Mouse (Mus musculus) heart, embryonic 13.5 days (tissue): ENCODE results near the gene Ranbp3l. TPM values are rescaled to one million over a fixed set of nuclear protein-coding genes. Genes with fewer than 3 reads are reported as not detected.

Source experiments
- ATAC-seq: fragments of 200-750 bp; cut with Nextera tagmentation; 2 replicates; pipeline ENCODE4 v1.8.0; 2017; ENCODE audit warnings: moderate TSS enrichment; ENCODE audit not compliant: insufficient number of reproducible peaks, low FRiP score, low TSS enrichment; ENCODE audit errors: extremely low read depth
- H3K27ac ChIP-seq: fragments of 300-500 bp; sonication (generic); replicated peaks from 2 replicates; pipeline ENCODE4 v1.5.1; 2015; ENCODE audit warnings: moderate library complexity, mild to moderate bottlenecking, inconsistent platforms
- H3K27me3 ChIP-seq: fragments of 300-500 bp; sonication (generic); replicated peaks from 2 replicates; pipeline ENCODE4 v1.6.1; 2015; ENCODE audit warnings: mild to moderate bottlenecking, inconsistent platforms
- H3K36me3 ChIP-seq: fragments of 300-500 bp; sonication (generic); 2 replicates; pipeline ENCODE4 v1.6.1; 2015; ENCODE audit warnings: mild to moderate bottlenecking, inconsistent platforms
- H3K4me1 ChIP-seq: fragments of 300-500 bp; sonication (generic); 2 replicates; pipeline ENCODE4 v1.6.1; 2015; ENCODE audit warnings: inconsistent platforms
- H3K4me2 ChIP-seq: fragments of 300-500 bp; sonication (generic); 2 replicates; pipeline ENCODE4 v1.6.1; 2015; ENCODE audit warnings: inconsistent platforms, mild to moderate bottlenecking, moderate library complexity
- H3K4me3 ChIP-seq: fragments of 300-500 bp; sonication (generic); 2 replicates; pipeline ENCODE4 v1.5.1; 2015; ENCODE audit warnings: moderate library complexity, mild to moderate bottlenecking, inconsistent platforms
- H3K9ac ChIP-seq: fragments of 300-500 bp; sonication (generic); 2 replicates; pipeline ENCODE4 v1.6.1; 2015; ENCODE audit warnings: inconsistent platforms, mild to moderate bottlenecking, moderate library complexity
- H3K9me3 ChIP-seq: fragments of 300-500 bp; sonication (generic); 2 replicates; pipeline ENCODE4 v1.6.1; 2016; ENCODE audit warnings: inconsistent platforms
- WGBS: fragments of 180-500 bp; shearing (Covaris S2); methylation state at CpG from one replicate; pipeline ENCODE4 v1.1.7; 2015; ENCODE audit warnings: mixed read lengths; 5-methylcytosine and 5-hydroxymethylcytosine counted together
- polyA plus RNA-seq: library from polyadenylated mRNA; unstranded; fragments of >200 nt; fragmentation: Nextera tagmentation; extraction: Ambion mirVana; gene quantifications from 2 replicates; pipeline ENCODE4 v1.2.1, GENCODE M21; 2015

Gene Ranbp3l
- polyA plus RNA-seq: 0.32 and 0.33 TPM in 2 replicates

GRCm38 (mm10) chr15:8967573-8968228 lies at the start of gene Ranbp3l:
Gene Ranbp3l (plus strand): TSS chr15:8967949.
- H3K27me3 ChIP-seq: no peaks in the 10 kb centered on the region
- H3K36me3 ChIP-seq: no peaks in the 10 kb centered on the region
- peaks cover 5% of the 10 kb centered on the region; the same call in 1 of the 2 replicates for H3K4me1 ChIP-seq
- H3K9ac ChIP-seq: peak within 1 kb of the TSS; percentile 33
- H3K4me3 ChIP-seq: peak within 1 kb of the TSS; percentile 33
- no peak within 1 kb of the TSS for H3K27ac ChIP-seq
- WGBS: 53% methylated on average over 18 of the region's 18 CpGs
- no peaks in the 10 kb centered on the region for H3K9me3 ChIP-seq
- no peak for ATAC-seq
- peak within 1 kb of the TSS; percentile 60 for H3K4me2 ChIP-seq

- no peak for ATAC-seq
- Histone ChIP-seq H3K27ac (no peak overlapping the region), H3K4me3 (no peak overlapping the region), H3K4me1 (no peaks in the 10 kb centered on the region), H3K27me3 (no peaks in the 10 kb centered on the region), H3K36me3 (no peaks in the 10 kb centered on the region), H3K9ac (no peak overlapping the region), H3K4me2 (no peak overlapping the region), H3K9me3 (peaks cover 6% of the 10 kb centered on the region; the same call in 1 of the 2 replicates)
- WGBS: 68% methylated on average over 1 of the region's 1 CpGs
Observed at GRCm38 (mm10) chr15:8930061-8930460, 37.7 kb upstream of the Ranbp3l start.

GRCm38 (mm10) chr15:8936911-8937310 lies 30.8 kb upstream of the Ranbp3l start:
- WGBS: 77% methylated on average over 3 of the region's 3 CpGs
- H3K9me3 ChIP-seq: no peaks in the 10 kb centered on the region
- no peak overlapping the region for H3K9ac ChIP-seq
- ATAC-seq: no peak
- H3K27ac ChIP-seq: no peak overlapping the region
- H3K4me2 ChIP-seq: no peak overlapping the region
- no peak overlapping the region for H3K4me3 ChIP-seq
- no peaks in the 10 kb centered on the region for H3K36me3 ChIP-seq
- H3K4me1 ChIP-seq: no peaks in the 10 kb centered on the region
- H3K27me3 ChIP-seq: no peaks in the 10 kb centered on the region

DNA sequence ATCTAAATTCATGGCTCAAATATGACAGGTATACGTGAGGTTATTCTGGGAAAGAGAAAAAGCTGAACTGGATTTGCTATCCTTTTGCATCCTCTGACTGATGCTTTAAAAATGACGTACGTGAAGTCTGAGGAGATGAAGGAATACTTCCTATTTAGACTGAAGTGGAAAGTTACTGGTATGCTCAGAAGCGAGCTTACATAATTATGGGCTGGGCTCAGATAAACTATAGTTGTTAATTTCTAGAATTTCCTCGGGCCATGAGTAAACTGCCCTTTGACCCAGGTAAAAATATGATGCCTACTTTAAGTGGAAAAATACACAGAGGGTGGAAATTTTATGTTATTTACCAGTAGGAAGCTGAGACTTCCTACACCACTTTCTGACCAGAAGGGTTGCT lies 26.9 kb upstream of the Ranbp3l start:
- ATAC-seq: no peak
- Histone ChIP-seq H3K27me3 (no peaks in the 10 kb centered on the region), H3K9me3 (no peaks in the 10 kb centered on the region), H3K27ac (no peak overlapping the region), H3K4me2 (no peak overlapping the region), H3K36me3 (no peaks in the 10 kb centered on the region), H3K4me3 (no peak overlapping the region), H3K9ac (no peak overlapping the region), H3K4me1 (no peaks in the 10 kb centered on the region)
- WGBS: 70% methylated on average over 5 of the region's 5 CpGs

GRCm38 (mm10) chr15:8950856-8951255 lies 16.9 kb upstream of the Ranbp3l start:
- 67% methylated on average over 4 of the region's 4 CpGs for WGBS
- H3K27me3 ChIP-seq: no peaks in the 10 kb centered on the region
- H3K36me3 ChIP-seq: no peaks in the 10 kb centered on the region
- no peak overlapping the region for H3K4me2 ChIP-seq
- H3K9me3 ChIP-seq: no peaks in the 10 kb centered on the region
- no peak overlapping the region for H3K9ac ChIP-seq
- ATAC-seq: no peak
- no peak overlapping the region for H3K4me3 ChIP-seq
- H3K27ac ChIP-seq: no peak overlapping the region
- H3K4me1 ChIP-seq: no peaks in the 10 kb centered on the region

- Histone ChIP-seq H3K4me1 (peaks cover 4% of the 10 kb centered on the region; the same call in 1 of the 2 replicates), H3K4me3 (no peak overlapping the region), H3K27ac (no peak overlapping the region), H3K9ac (no peak overlapping the region), H3K4me2 (no peak overlapping the region), H3K36me3 (no peaks in the 10 kb centered on the region), H3K27me3 (no peaks in the 10 kb centered on the region), H3K9me3 (no peaks in the 10 kb centered on the region)
- 49% methylated on average over 2 of the region's 2 CpGs for WGBS
- no peak for ATAC-seq
Observed at GRCm38 (mm10) chr15:8963323-8963722, 4.4 kb upstream of the Ranbp3l start.

- 72% methylated on average over 14 of the region's 14 CpGs for WGBS
- peak overlapping the region; percentile 33; the same call in 1 of the 2 replicates for H3K4me3 ChIP-seq
- ATAC-seq: no peak
- H3K4me2 ChIP-seq: peak overlapping the region; percentile 60
- H3K36me3 ChIP-seq: no peaks in the 10 kb centered on the region
- H3K4me1 ChIP-seq: peaks cover 5% of the 10 kb centered on the region; the same call in 1 of the 2 replicates
- no peaks in the 10 kb centered on the region for H3K9me3 ChIP-seq
- no peak overlapping the region for H3K27ac ChIP-seq
- H3K9ac ChIP-seq: no peak overlapping the region; the same call in 1 of the 2 replicates
- H3K27me3 ChIP-seq: no peaks in the 10 kb centered on the region
Observed at GRCm38 (mm10) chr15:8968229-8968595, 463 bp downstream of the Ranbp3l start.

- no peak for ATAC-seq
- H3K27ac ChIP-seq: no peak overlapping the region
- H3K27me3 ChIP-seq: no peaks in the 10 kb centered on the region
- WGBS: 65% methylated on average over 10 of the region's 10 CpGs
- H3K4me1 ChIP-seq: peaks cover 5% of the 10 kb centered on the region; the same call in 1 of the 2 replicates
- H3K9me3 ChIP-seq: no peaks in the 10 kb centered on the region
- no peak overlapping the region for H3K4me2 ChIP-seq
- no peaks in the 10 kb centered on the region for H3K36me3 ChIP-seq
- no peak overlapping the region for H3K4me3 ChIP-seq
- H3K9ac ChIP-seq: no peak overlapping the region
Observed at GRCm38 (mm10) chr15:8969061-8969635, 1.4 kb downstream of the Ranbp3l start.

DNA sequence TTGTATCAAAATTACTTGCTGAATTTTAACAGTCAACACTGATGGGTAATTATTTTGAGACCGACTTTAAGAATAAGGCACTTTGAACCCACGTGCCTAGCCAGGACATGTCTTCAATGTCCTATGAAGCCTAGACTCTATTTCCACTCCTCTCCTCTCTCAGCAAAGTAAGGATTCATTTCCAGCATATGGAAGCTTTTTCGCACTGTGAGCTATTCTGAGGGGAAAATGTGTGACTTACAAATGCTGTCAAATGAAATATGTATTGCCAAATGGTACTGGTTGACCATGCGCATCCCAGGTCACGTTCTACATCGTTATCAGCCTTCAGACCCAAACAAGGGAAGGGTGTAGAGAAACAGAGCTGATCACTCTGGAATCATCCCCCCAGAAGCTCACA lies 23.5 kb downstream of the Ranbp3l start:
- Histone ChIP-seq H3K4me1 (no peaks in the 10 kb centered on the region), H3K27me3 (no peaks in the 10 kb centered on the region), H3K4me2 (no peak overlapping the region), H3K27ac (no peak overlapping the region), H3K36me3 (no peaks in the 10 kb centered on the region), H3K4me3 (no peak overlapping the region), H3K9me3 (no peaks in the 10 kb centered on the region), H3K9ac (no peak overlapping the region)
- WGBS: 82% methylated on average over 6 of the region's 6 CpGs
- ATAC-seq: no peak

DNA sequence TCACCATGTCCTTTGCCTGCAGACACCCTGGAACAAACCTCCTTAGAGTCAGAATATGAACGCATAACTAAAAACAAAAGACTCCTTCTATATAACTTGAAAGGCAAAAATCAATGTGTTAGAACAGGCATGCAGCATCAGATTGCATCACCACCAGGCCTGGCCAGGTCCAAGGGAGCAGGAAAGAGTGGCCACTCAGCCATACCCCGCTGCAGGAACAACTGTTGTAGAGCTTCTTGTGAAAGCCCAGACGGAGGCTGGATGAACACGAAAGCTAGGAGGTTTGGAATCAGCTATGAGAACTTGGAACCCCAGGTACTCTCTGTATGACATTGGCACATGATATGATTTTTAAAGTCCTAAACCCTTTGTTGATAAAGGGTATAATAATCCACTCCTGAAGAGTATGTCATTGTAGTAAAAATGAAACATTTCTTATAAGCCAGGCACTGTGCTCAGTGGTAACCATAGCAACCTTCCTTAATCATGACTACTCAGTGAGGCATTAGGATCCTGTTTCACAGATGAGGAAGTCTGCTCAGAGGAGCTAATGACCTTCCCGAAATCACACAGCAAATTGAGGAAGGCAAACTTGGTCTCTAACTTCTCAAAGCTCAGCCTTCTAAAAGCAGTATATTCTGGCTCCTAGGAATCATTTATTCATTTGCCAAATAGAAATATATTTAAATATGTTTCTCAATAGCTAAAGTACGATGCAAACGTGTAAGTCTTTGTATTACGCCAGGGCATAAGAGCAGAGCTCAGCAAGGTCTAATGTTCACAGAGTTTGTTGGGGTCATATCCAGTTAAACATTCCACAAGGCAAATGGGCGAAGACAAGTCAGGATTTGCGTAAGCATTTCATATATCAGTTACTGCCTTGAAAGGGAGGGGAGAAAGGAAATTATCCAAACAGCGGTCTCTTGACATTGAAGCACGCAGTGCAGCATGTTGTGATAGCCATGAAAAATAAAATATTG lies 24.4 kb downstream of the Ranbp3l start:
- no peak overlapping the region for H3K27ac ChIP-seq
- 70% methylated on average over 12 of the region's 12 CpGs for WGBS
- no peaks in the 10 kb centered on the region for H3K36me3 ChIP-seq
- H3K4me1 ChIP-seq: no peaks in the 10 kb centered on the region
- H3K4me2 ChIP-seq: no peak overlapping the region
- H3K9ac ChIP-seq: no peak overlapping the region
- H3K9me3 ChIP-seq: no peaks in the 10 kb centered on the region
- no peaks in the 10 kb centered on the region for H3K27me3 ChIP-seq
- no peak for ATAC-seq
- no peak overlapping the region for H3K4me3 ChIP-seq

DNA sequence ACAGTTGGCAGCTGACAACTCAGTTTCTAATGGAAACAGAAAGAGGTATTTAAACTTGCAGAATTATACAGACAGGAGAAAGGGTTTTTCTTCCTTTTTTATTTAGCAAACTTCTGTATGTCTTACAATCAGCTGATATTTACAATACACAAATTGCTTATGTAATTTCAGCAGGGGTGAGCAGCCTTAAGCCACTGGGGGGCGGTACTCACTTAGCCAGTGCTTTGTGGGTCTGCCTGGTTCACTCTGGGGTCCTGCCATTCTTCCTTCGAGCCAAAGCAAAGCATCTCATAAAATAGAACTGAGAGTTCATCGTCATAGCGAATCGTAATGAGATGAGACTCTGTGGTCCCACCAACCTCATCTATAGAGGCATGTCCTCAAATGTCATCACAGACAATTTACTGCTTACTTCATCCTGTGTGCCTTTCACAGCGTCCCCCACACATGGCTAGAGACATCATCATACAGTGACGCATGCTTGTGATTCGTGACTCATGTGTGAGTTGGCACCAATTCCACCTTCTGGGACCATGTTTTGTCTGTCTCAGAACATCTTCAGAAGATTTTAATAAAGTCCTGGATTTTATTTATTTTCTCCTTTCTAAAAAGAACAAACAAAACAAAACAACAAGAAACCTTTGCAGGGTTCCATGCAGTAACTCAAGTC lies 27.0 kb downstream of the Ranbp3l start:
- H3K27ac ChIP-seq: no peak overlapping the region
- no peak overlapping the region for H3K9ac ChIP-seq
- H3K4me1 ChIP-seq: no peaks in the 10 kb centered on the region
- WGBS: 71% methylated on average over 8 of the region's 8 CpGs
- H3K9me3 ChIP-seq: no peaks in the 10 kb centered on the region
- H3K4me3 ChIP-seq: no peak overlapping the region
- no peak for ATAC-seq
- H3K36me3 ChIP-seq: no peaks in the 10 kb centered on the region
- H3K27me3 ChIP-seq: no peaks in the 10 kb centered on the region
- no peak overlapping the region for H3K4me2 ChIP-seq
